Mouse (Mus musculus) erythroblast, adult 5-6 weeks (primary cell): ENCODE results near the gene Gm11214. TPM values are rescaled to one million over a fixed set of nuclear protein-coding genes. Genes with fewer than 3 reads are reported as not detected.

Source experiments
- ATAC-seq: replicated peaks from 2 replicates; pipeline ENCODE4 v1.8.0; 2016; ENCODE audit warnings: moderate number of reproducible peaks, mild to moderate bottlenecking, moderate TSS enrichment, inconsistent platforms; ENCODE audit not compliant: poor library complexity, low FRiP score, severe bottlenecking
- total RNA-seq, 2 experiments: library from RNA; stranded (forward) in 1 of 2; stranded (reverse) in 1 of 2; fragments of 150-400 nt in 1 of 2; fragments of 200-764, 138-1000 nt in 1 of 2; gene quantifications; 2 replicates each; pipeline versions ENCODE4 v1.2.3 to v1.2.4; 2015 to 2017; ENCODE audit warnings: low replicate concordance in 2 of 2

Gm11214 gene
- total RNA-seq (2015; ENCODE audit: low replicate concordance) (not detected in 2 replicates), total RNA-seq (2017; ENCODE audit: low replicate concordance) (not detected in 2 replicates)

DNA sequence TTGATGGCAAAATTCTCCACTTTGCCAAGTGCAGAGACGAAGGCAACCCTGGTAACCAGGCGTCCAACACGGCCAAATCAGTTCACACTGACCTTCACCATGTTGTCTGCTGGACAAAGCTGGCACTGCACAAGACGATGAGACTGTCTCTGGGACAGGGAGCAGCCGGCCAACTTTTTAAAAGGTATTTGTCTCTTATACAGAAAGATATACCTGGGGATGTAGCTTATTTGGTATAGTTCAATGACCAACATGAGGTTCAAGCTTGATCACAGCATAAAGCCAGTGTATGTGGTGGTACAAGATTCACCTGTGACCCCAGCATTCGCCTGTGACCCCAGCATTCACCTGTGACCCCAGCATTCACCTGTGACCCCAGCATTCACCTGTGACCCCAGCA, at the start of gene Gm11214:
Gm11214 (minus strand) TSS at position 101 of the 400 bp plus-strand sequence.
- no peak for ATAC-seq

DNA sequence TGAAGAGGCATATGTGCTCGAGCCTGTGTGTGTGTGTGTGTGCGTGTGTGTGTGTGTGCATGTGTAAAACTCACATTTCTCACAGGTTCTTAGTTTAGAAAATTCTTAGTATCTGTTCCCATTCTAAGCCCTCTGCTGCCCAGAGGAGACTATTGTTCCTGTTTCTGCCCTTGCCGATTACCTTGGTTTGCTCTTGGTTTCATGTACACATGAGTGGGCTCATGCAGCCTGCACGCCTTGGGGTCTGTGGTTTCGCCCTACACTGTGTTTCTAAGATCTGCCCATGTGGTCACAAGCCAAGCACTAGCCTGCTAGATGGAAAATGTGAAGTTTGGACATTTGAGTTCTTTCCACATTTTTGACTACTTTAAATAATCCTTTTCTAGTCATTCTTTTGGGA, 48.7 kb upstream of the Gm11214 start:
- no peak for ATAC-seq

DNA sequence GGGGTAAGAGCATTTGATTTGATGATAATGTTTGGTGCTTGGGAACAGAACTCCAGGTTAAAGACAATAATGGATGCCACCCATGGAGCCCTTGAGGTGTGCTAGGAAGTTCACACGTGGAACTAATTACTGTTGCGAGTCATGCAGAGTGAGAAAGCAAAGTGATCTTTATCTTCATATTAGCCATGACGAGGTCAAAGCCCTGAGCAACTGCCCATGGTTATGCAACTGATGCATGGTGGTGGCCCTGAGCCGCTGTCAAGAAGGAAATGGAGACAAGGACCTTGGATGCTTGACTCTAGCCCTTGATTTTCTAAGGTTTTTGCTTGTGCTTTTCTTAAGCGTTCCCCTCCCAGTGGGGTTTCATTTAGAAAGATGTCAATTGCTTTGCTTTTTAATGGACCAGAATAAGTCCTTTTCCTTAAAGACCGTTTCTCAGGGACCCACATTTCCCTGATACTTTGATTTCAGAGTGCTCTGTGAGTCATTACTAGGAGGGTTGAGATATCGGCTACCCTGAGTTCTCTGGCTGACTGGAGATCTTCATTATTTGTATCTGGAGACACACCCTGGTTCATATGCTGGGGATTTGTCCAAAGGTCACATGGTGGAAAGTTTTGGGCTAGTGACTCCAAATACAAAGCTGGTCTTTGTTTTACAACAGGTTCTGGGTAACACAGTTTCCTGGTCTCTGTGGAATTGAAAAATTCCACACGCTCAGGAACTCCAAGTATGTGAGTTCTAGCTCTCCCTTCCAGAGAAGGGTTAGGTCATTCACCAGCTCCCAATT, 47.4 kb upstream of the Gm11214 start:
- no peak for ATAC-seq

DNA sequence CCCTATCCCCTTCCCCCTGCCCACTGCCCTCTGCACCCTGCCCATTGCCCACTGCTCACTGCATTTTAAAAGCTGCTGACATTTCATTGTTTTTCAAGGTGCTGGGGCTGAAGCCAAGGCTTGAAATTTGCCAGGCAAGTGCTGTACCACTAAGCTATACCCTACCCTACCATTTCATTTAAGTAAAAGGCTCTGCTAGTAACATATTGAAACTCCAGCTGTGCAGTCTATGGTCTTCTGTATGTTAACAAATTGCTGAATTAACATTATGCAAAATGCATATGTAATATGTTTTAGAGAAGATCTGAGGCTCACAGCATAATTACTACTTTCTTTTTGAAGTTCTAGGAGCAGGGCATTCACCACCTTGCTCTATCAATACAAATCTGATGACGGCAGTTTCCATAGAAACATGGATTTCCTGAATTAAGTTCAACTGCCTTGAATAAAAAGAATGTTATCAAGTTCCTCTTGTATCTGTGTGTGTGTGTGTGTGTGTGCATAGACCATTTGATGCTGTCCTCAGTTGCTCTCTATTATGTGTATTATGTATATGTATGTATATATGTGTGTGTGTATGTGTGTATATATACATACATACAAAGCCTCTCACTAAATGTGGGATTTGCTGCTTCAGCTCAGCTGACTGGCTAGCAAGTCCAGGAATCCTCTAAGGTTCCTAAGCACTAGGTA, 43.2 kb upstream of the Gm11214 start:
- no peak for ATAC-seq

DNA sequence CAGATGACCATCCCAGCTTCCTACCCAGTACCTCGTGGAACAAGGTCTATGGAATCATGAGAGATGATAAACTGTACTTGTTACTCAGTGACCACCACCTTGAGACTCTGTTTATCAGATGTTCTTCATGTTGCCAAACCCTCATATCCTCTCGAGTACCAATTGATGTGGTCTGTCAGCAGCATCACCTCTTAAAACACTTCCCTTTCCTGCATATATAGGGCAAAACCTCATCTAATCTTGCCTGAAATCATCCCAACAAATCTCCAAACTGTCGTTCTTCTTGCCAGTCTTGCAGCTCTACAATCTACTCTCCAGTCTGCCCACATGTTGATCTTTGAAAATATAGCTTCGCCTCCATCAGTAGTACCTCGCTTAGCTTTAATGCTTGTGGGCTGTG, 41.1 kb upstream of the Gm11214 start:
- ATAC-seq: no peak

DNA sequence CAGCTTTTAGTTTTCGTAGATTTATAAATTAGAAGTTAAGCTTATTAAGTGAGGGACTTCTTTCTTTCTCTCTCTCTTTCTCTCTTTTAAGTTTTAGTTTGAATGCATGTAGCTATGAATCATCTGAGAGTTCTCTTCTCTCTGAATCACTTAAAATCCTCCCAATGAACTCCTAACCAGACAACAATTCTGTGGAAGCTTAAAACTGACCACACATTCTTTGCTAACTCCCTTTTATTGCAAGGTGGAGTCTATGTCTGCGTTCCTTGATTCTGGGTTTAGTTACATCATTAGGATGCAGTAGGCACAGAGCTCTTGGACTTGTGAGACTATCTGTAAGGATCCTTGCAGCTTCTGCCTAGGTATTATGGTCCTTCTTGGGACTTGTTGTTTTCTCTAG, 40.5 kb upstream of the Gm11214 start:
- no peak for ATAC-seq

DNA sequence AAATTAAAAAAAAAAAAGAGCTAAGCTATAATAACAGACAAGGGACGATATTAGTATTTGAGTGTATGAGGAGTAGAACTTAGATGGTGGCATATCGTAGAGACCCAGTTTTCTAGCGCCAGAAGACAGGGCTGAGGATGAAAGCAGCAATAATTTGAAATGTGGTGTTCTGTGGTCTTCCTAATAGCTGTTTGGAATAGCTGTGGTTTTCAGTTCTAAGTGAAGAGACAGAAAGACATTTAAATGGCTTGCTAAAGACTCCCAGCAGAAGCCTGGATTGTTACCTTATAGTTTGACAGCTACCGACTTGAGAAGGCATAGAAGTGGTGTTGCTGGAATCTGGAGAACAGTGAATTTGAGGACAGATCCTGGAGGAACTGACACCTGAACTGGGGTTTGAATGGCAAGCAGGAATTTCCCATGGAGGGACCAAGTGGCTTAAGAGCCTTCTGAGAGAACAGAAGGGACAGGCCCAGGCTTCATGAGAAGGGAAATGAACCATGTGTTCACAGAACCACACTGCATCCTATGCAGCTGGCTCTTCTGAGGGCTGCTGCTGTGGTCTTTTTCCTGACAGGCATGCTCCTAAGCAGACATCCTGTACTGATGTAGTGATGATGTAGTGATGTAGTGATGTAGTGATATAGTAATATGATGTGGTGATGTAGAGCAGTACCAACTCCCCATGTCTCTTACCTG, 39.0 kb upstream of the Gm11214 start:
- no peak for ATAC-seq

DNA sequence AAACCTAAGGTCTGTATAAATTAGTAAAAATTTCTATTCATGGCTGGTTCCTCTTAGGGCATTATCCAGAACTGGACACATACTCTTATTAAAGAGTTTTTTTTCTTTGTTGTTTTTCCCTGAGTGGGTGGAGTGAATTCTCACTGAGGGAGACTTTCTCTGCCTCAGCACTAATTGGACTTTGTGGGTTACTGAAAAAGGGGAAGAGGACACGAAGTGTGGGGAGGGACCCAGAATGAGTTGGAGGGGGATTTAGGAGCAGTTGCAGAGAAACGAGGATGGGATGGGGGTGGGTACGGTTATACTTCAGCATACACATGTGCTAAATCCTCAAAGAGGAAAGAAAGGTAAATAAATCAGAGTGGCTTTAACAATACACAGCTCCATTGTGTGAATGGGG, 36.6 kb upstream of the Gm11214 start:
- no peak for ATAC-seq

DNA sequence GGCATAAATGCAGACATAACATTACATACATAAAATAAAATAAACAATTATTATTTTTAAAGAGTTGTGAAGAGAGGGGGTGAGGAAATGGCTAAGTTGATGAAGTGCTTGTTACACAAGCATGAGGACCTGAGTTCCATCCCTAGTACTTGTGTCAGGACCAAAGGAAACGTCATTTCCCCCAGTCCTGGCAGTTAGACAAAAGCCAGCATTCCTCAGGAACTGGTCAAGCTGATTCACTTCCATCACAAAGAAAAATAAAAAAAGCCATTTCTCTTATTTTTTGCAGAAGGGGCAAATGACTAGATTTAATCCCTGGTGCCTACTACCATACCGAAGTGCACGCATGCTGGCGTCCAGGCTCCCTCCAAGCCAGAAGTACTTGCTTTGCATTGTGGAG, 33.7 kb upstream of the Gm11214 start:
- ATAC-seq: no peak

DNA sequence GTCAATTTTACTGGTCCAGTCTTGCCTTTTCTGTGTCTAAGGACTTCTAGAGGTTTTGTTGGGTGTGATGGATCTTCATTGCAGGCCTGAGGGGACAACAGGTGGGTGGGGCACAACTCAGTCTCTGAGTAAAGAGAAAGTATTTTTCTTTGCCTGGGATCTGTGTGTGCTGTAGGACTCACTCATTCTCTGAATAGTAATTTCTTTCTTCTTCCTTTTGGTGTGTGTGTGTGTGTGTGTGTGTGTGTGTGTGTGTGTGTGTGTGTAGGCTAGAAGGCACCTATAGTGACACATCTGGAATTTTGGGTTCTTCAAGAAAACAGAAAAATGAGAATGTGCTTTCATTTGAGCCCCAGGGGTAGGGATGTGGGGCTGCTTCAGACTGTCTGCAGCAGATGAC, 29.2 kb upstream of the Gm11214 start:
- ATAC-seq: no peak

DNA sequence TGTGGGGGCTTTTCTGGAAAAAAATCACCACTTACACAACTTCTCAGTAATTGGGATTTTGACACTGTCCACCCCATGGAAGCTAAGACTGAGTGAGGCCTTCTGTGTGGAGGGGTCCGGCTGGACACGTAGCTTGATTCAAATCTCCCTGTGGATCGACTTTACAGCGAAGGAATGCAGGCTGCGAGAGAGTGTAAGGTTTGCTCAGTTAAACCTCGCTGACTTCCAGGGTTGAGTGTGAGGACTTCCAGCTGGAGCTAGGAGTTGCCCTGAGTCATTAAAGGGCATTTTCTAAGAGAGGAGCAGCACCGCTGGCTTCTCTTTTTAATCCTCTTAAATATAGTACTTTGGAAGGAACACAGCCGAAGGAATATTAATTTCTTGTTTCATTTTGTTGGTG, 24.2 kb upstream of the Gm11214 start:
- ATAC-seq: no peak

DNA sequence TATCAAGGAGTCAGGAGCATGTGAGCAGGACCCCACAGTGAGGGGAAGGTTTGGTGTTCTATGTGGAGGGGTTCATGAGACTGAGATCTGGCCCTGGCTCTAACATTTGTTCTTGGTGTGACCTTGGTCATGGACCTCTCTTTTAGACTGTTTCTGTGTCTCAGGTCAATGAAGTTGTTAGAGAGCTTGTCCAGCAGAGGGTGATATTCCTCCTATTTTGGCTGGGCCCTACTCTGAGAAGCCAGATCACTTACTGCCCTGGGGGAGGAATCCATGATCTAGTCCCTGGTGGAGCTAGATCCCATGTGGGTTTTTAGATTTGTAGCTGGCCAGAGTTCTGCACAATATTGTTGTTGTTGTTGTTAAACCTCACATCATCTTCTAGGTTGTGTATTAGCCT, 23.0 kb upstream of the Gm11214 start:
- ATAC-seq: no peak

DNA sequence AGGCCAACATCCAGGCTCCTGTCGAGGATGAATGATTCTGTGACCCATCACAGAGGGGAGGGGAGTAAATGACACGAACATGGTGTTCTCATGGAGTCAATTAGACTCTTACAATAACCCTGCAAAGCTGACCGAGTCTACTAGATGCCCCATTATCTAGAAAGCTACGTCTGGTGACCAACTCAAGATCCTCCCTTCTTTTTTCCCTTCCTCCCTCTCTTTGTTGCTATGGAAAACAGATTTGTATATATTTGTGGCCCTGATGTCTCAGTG, 22.0 kb upstream of the Gm11214 start:
- ATAC-seq: no peak

DNA sequence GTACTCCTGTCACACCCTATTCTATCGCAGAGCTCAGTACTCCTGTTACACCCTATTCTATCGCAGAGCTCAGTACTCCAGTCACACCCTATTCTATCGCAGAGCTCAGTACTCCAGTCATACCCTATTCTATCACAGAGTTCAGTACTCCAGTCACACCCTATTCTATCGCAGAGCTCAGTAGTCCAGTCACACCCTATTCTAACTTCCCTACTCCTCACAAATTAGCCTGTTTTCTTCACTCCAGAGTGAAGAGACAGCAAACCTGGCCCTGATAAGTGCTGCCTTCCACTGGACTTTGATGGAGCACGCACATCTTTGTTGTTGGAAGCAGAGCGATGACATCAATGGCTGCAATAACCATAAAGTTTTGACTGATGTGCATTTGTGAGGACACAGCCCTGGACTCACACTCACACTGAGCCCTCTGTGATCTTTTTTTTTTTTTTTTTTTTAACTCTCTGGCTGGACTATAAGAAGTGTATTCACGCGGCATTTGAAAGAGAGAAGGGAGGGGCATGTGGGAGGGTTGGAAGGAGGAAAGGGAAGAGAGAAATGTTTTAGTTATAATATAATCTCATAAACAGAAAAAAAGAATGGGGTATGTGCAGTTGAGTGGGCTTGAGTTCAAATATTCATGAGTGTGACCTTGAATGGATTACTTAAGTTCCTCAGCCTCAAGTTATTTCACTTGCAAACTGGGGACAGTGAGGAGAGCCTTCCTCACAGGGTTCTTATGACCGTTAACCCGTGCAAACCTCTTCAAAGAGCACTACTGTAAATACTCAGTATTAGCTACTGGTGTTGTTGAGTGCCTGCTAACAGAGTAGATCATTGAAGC, 21.5 kb upstream of the Gm11214 start:
- no peak for ATAC-seq

DNA sequence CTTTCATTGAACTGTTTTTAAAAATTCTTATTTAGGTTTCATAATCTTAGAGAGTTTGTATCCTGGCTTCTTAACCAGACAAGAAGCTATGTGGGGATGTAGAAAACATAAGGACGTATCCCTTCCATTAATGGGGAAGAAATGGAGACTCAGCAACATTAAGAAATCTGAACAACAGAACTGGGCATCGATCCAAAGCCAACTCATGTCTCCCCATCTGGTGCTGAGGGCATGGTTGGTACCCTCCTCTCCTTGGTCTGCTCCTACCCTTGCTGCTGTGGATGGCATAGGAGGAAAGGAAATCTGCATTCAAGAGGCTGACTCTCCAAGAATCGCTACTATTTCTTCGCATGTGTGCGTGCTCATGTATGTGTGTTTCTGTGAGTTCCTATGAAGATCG, 20.5 kb upstream of the Gm11214 start:
- no peak for ATAC-seq

DNA sequence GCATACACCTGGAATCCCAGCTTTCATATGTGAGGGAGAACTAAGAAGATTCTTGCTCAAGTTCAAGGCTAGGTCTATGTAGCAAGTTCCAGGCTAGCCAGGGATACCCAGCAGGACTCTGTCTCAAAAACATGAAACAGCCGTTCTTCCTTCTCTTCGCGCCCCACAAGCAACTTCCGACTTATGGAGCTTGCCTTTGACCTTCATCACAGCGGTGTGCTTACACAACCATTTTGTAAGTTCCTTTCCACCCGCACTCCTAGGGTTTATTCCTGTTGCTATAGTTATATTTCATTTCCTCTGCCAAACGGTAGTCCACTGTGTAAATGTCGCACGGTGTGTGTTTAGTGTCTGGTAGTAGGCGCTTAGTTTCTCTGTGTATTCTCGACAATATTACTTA, 19.9 kb upstream of the Gm11214 start:
- ATAC-seq: no peak

DNA sequence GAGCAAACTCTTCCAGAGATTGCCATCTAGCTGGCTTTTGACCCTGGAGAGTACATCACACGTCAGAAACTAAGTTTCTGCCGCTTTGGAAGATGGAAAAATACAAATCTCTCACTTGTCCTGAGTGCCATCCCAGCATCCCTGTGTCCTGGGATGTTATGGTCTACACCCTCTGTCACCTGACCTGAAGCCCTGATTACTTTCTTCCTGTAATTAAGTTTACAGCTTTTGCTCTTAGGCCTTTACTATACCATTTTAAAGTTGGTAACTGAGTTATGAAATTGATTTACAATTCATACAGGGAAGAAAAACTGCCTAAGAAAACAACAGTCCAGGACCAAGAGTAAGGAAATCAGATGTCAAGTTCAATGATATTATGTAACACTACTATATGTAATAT, 19.3 kb upstream of the Gm11214 start:
- no peak for ATAC-seq

DNA sequence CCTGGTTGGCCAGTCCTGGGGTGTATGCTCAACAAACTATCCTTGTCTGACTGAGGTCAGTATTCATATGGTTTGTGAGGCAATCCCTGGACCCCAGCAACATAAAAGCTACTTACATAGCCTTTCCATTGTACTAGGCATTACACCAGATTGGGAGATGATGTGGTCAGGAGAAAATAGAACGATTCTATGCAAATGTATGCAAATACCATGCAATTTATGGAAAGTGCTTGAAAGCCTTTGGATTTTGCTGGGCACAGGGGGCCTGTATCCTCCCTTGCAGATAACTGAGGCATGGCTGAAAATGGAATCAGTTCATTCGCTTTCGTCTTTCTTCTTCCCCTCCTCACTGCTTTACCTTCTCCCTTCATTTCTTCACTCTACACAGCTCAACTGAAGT, 18.4 kb upstream of the Gm11214 start:
- ATAC-seq: no peak

DNA sequence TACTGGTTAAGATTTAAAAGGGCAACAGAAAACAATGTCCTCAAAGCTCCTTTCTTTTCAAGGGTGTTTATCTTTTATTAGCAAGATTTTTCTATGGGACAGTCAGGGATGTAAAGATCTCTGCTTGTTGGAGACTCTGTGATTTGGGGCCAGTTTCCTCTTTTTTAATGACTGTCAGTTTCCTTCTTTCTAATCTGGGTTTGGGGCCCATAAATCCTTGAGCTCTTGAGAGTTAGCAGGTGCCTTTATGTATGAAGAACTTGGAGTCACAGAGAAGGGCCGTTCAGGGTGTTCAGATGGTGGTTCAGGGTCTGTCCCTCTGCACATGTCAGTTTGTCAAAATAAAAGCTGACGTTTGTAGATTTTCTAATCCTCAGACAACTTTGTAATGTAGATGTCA, 11.9 kb upstream of the Gm11214 start:
- ATAC-seq: no peak

DNA sequence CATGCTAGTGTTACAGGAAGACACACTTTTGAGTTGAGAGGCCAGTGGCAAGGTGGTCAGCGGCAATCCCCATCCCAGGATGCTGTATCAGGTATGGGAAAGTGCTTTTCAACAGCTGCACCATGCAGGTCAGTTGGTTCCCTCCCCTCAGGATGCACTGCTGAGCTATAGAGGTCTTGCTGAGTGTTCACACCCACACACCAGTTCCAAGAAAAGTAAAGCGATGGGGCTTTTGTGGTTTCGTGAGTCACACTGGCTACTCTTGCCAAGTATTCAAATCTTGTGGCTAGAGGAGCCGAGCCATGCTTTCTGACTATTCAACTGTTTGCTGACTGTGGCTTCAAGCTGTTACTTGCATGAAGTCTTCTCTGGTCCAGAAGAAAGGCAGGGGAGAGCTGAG, 5.1 kb upstream of the Gm11214 start:
- no peak for ATAC-seq
